Mouse (Mus musculus): Measurements from ENCODE around the gene Rpl13a.
"Not testable (repeated sequence)": the region's sequence is repeated elsewhere in the genome, so short reads cannot be mapped to it uniquely, and the experiment has no call there.

Rpl13a gene

DNA sequence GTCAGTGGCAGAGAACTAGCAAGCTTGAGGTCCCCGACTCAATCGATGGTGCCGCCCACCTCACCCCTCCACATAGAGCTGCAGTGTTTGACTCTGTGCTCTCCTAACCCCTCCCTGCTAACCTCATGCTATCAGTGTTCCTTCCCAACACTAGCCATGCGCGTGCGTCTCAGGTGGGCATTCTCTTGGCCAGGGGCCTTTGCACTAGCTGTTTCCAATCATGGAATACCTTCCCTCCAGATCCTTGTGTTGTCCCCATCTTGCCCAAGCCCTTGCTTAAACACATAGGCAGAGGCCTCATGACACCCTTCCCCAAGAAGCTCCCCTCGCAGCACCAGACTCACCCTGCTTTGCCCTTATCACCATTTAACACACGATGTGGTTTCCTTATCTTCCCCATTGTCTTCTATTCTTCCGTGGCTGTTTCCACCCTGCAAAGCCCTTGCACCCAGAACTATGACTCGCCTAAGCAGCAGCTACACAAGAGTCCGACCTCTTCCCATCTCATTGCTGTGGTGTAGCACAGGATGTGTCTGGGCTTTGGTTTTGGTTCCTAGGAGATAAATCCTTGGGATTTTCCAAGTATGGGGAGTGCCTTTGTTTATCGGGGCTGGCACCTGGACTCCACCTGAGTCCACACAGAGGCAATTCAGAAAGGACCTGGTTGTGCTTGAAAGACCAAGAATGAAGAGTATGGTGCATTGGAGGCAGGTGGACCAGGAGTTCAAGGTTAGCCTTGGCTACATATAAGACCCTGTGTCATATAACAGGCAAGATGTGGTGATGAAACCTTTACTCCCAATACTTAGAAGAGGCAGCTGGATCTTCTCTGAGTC, 8.8 kb upstream of the Rpl13a start:
- DNase-seq (ENCODE audit: extremely low read depth, insufficient read length, low spot score): no peak

DNA sequence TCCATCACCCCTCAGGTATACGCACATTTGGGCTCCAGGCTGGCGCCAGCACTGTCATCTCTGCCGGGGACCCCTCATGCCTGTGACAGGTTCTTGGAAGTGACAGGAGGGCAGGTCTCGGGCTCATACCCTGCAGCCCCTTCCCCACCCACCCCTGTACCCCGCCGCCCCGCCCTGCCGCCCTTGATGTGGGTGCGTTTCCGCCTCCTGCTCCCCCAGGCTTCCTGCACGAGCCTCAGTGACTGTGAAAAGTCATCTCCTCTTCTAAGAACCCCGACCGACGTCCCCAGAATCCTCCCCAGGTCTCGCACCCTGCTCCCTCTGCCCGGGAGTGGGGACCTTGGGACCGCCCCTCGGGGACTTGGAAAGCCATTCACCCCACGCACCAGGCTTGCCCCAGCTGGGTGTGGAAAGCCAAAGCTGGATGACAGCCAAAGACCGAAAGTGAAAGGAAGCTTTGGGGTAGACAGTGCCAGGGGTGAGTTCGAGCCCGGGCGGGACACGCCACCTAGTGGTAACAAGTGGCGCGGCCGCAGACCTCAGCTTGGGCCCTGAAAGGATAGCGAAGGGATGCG, 7.5 kb upstream of the Rpl13a start, which contains the start of the genes Gm45713 and Flt3l:
TSS of gene Gm45713 (minus strand) at position 239 of the 575 bp plus-strand sequence.
TSS of gene Flt3l (minus strand) at position 440 of the 575 bp plus-strand sequence.
- peak; percentile 86 for DNase-seq (ENCODE audit: extremely low read depth, insufficient read length, low spot score)

DNA sequence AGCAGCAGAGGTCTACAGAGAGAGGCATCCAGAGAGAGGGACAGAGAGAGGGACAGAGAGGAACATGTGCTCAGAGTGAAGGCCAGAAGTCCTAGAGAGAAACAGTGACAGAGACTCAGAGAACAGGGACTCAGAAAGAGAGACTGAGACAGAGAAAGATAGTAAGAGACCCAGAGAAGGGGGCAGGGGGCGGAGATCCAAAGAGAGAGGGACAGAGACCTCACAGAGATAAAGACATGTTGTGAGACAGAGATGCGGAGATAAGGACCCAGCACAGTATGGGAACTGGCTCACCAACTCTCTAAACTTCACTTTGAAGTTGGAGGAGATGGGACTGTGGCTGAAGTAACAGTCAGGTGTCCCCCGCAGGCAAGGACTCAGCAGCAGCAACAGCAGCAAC, 6.8 kb upstream of the Rpl13a start:
- DNase-seq (ENCODE audit: extremely low read depth, insufficient read length, low spot score): no peak

DNA sequence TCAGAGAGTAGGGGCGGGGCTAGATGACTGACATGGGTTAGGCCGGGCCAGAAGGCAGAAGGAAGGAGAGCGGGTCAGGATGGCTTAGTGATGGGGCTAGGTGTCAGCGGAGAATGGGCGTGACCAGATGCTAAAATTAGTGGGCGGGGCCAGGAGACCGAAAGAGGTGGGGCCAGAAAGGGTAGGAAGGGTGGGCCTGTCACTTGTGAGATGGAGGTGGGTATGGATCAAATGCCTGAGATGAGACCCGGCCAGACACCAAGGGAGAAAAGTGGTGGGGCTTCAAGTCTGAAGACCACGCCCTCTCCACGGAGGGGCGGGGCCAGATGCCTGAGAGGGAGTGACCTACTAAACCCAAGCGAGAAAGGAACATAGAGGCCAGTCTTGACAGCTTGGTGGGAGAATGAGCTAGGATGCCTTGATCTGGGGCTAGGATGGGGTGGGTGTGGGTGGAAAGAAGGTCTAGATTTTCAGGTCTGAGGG, 6.0 kb upstream of the Rpl13a start:
- DNase-seq (ENCODE audit: extremely low read depth, insufficient read length, low spot score): peak; percentile 61

DNA sequence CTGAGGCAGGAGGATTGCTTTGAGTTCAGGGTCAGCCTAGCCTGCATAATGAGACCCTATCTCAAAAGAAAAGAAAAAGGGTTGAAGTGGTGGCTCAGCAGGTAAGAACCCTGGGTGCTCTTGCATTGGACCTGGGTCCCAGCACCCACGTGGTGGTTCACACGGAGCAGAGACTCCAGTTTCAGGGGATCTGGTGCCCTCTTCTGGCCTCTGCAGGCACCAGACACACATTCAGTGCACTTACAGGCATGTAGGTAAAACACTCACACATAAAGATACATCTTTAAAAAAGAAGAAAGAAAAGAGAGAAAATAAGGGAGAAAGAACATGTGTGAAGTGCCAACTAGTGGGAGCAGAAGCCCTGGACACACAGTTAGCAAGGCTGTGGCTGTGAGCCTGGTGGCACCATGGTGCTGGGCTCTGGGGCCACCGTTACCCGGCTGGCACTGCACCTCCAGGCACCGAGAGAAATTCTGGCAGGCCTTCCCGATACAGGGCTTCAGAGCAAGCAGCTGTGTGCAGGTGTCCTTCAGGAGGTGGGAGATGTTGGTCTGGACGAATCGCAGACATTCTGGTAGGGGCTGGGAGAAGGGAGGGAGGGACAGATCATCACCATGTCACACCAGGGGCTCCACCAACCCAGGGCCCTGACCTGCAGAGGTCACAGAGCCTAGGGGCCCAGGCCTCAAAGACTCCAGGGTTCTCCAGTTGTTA, 5.0 kb upstream of the Rpl13a start:
- DNase-seq (ENCODE audit: extremely low read depth, insufficient read length, low spot score): no peak

DNA sequence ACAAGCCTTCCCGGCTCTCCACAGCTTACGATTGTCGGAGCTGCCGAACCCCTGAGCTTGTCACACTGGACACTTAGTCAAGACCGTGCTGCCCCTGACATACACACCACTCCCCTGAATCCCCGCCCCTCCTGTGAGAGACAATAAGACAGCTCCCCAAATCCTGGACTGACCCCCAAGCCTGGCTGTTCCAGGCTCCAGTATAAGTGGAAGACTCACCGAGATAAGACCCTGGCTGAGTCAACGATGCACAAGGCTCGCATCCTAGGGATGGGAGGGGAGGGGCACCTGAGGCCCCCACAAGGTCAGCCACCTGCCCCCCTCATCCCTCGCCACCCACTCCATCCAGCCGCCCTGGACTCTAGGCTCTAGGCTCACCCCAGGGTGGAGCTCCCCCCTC, 3.3 kb upstream of the Rpl13a start:
- no peak for DNase-seq (ENCODE audit: extremely low read depth, insufficient read length, low spot score)

DNA sequence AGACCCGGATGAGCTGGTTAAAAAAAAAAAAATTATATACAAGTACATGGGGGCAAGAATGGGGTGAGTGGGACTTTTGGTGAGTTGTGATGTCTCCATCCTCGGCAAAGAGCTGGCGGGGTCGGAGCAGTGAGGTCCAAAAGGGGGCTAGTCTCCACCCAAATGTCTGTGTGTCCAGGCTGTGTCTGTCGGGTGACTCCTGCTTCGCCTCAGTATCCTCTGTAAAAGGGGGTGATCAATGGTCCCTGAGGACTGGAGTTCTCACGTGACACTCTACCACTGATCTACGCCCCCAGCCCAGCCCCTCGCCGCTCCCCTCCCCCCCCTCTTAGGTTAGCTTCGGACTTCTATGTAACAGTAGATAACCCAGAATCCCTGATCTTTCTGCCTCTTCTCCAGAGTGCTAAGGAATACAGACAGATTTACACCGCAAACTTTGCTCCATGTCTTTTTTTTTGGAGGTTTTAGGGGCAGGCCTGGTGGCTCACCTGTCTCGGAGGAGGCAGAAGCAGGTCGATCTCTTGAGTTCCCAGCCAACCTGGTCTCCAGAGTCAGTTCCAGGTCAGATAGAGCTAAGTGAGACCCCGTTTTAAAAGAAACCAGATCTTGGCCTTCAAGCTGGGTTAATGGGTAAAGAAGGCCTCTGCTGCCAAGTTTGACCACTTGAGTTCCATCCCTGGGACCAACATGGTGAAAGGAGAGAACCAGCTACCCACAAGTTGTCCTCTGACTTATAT, 1.4 kb upstream of the Rpl13a start:
- DNase-seq (ENCODE audit: extremely low read depth, insufficient read length, low spot score): no peak

DNA sequence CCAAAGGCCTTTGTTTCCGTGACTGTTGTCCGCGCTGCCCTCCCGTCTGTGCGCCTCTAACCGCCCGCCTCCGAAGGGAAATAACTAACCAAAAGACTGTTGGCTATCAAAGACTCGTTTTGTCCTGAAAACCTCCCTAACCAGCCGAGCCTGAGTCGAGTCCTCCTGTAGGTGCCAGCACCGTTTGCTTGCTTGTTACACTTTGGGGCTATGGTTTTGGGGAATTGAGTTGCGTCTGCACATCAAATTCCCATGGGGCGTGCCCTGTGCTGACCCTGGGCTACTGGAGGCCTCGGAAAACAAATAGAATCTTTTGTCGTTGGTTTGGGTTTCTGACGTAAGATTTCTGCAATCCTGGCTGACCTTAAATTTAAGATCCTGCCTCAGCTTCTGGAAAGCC, 757 bp upstream of the Rpl13a start:
- no peak for DNase-seq (ENCODE audit: extremely low read depth, insufficient read length, low spot score)

DNA sequence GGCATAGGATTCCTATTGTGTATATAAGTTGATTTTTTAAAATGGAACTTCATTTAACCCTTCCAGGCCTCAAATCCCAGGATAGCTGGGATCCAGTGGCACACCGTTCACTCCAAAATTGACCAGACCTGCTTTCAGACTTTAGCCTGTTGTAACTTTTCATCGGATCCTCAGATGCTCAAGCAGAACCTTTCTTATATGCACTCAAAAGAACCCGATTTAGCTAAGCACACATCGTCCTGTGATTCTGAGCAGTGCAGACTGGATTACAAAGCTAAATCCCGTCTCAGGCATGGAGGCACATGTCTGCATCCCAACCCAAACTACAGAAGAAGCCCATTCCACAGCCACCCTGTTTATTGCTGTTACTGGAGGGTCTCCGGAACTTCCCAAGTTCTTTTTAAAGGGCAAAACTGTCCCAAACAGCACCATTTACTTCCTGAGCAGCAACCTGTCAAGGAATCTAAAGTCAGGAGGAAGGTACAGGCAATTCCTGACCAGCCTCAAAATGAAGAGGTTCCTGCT, 799 bp downstream of the Rpl13a start:
- DNase-seq (ENCODE audit: extremely low read depth, insufficient read length, low spot score): no peak

DNA sequence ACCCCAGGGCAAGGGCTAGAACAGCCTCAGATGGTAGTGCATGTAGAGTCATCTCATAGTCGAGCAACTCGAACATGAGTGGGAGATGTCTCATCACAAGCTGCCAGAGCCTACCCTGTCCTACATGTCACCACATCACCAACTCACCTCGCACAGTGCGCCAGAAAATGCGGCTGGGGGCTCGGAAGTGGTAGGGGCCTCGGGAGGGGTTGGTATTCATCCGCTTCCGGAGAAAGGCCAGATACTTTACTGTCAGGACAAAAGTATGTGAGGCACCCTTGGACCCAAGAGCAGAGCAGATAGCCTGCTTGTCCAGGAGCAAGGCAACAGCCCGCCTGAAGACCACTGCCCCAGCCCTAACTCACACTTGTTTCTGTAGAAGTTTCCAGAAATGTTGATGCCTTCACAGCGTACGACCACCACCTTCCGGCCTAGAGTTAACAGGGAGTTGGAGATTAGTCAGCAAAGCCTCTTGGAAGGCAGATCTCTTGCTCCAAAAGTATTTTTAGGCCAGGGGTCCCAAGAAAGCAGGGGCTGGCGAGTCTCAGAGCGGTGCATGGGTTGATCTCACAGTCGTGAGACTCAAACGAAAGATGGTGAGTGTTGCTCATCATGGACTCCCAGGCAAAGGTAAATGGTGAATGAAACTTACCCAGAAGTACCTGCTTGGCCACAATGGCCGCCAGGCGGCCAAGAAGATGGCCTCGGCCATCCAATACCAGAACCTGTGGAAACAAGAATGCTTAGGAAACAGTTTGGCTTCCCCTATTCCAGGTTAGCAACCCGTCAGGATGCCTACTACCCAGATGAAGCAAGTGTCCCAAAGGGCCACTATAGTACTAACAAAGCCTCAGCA, 1.5 kb downstream of the Rpl13a start:
- peak; percentile 51 for DNase-seq (ENCODE audit: extremely low read depth, insufficient read length, low spot score)

DNA sequence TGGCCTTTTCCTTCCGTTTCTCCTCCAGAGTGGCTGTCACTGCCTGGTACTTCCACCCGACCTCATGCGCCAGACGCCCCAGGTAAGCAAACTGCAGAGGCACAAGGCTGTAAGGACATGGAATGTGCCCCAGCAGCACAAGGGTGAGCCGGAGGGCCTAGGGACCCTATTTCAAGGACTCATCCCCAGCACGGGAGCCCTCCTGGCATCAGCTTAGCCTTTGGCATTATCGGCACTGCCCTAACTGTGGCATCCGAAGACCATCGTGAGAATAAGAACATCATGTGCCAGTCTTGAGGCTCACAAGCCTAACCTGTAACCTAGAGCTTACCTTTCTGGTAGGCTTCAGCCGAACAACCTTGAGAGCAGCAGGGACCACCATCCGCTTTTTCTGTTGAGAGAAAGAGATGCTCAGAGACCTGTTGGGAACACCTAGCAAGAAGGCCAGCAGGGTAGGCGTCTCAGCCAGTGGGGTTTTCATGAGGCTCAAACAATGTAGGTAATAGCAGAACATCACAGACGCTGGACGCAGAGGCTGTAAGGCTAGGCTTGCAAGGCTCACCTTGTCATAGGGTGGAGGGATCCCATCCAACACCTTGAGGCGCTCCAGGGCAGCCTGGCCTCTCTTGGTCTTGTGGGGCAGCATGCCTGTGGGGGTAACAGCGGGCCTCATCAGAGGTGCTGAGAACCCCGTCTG, 2.3 kb downstream of the Rpl13a start:
- no peak for DNase-seq (ENCODE audit: extremely low read depth, insufficient read length, low spot score)

DNA sequence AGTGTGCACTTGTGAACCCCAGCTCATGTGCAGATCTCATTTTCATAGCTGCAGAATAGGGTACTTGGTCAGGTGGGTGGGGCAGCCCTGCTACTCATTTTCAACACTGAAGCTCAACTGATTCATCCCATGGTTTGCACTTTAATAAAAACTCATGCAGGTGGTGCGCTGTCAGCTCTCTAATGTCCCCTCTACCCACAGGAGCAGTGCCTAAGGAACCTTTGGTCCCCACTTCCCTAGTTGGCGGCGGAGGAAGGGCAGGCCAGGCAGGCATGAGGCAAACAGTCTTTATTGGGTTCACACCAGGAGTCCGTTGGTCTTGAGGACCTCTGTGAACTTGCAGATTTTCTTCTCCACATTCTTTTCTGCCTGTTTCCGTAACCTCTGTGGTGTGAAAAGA, 2.9 kb downstream of the Rpl13a start:
- DNase-seq (ENCODE audit: extremely low read depth, insufficient read length, low spot score): not testable (repeated sequence)

DNA sequence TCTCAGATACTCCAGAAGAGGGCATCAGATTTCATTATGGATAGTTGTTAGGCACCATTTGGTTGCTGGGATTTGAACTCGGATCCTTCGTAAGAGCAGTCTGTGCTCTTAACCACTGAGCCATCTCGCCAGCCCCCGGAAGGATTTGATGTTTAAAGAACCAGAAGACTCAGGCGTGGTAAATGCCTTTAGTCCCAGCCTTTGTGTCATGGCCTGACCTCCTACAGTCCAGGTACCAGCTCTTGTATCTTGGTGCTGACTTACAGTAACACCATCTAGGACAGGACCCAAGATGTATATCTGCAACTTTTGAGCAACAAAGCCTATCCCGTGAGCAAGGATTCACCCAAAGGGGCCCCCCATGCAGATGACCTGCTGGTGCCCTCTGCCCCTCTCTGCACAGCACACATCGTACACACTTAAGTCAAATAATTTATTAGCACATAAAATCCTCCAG, 3.4 kb downstream of the Rpl13a start:
- peak; percentile 62 for DNase-seq (ENCODE audit: extremely low read depth, insufficient read length, low spot score)

DNA sequence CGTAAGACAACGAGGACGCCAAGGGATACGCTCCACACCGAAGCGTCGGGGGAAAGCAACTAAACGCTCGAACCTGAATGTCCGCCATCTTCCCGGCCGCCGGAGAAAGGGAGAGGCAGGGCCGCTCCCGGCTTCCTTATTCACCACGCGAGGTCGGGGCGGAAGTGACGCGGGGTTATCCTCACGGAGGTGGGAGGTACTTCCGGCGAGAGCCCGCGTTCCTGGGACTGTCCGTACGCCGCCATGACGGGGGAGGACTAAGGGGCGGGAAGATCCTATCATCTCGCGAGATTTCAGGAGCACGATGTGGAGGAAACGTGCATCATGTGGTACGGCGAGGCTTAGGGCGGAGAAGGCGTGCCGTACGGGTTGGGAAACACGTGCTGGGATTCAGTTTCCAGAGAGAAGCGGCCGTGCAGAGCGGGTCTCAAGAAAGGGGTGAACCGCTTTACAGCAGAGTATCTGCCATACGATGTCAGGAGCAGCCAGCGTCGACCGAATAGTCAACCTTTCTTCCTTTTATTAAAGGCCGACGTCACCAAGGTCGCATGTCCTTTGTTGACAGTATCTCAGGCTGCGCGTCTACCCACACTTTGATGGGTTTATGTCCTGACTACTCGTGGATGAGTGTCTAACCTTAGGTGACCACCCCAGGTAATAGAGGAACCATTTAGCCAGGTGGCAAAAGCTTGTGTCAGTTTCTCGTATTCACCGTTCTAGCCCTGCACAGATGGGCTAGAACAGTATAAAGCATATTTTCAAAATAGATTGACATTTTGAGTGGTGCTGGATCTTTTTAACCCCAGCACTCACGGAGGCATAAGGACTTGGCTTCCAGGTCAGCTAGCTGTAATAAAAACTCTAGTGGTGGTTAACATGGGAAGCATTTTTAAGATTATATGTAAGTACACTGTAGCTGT, 4.1 kb downstream of the Rpl13a start, which contains the start of gene Rps11:
TSS of gene Rps11 (minus strand) at position 216 of the 920 bp plus-strand sequence.
- DNase-seq (ENCODE audit: extremely low read depth, insufficient read length, low spot score): peak; percentile 98

DNA sequence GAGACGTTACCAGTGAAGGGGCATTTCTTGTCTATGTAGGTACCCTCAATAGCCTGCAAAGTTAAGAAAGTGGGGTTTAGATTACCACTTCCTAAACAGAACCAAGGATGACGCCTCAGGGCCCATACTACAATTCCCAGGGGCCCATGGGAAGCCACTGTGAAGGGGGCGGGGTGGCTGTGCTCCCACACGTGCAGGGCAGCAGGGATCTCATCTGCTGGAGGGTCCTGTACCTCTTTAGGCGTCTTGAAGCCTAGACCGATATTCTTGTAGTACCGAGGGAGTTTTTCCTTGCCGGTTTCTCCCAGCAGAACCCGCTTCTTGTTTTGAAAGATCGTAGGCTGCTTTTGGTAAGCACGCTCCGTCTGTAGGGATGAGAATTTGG, 5.4 kb downstream of the Rpl13a start:
- peak; percentile 48 for DNase-seq (ENCODE audit: extremely low read depth, insufficient read length, low spot score)

DNA sequence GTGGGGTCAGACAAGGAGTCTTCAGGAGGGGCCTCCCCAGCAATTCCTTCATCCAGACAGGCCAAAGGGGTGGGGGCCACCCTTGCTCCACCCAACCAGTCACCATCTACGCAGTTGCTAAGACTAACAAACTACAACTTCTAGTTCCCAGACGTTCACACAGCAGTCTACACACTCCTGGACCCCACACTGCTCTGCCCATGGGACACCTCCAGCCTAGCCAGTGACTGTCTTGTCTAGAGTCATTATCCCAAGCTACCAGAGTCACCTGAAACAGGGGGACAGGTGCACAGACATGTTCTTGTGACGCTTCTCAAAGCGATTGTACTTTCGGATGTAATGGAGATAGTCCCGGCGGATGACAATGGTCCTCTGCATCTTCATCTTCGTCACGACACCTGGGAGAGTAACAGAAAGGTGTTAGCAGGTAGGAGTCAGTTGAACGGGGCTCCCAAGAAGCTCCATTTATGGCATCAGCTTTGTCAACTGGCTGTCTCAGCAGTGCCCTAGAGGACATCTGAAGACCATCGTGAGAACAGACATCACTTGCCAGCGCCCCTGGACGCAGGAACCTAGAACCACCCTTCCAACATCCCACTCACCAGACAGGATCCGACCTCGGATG, 5.9 kb downstream of the Rpl13a start:
- DNase-seq (ENCODE audit: extremely low read depth, insufficient read length, low spot score): no peak

DNA sequence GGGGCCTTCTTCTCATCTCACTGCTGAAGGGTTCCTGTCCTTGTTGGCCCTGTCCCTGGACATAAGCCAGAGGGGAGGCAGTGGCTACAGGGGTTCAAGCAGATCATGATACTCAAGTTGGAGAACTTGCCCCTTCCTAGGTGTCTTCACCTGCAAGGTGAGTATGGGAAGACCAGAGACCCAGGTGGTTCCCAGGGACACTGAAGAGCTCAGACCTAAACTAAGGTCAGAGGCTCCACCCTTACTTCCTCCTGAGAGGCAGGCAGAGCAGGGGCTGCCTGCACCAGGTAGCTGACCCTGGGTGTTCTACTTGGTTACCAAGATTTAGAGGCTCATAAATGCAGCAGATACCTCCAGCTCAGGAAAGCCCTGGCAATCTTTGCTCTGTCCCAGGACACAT, 6.6 kb downstream of the Rpl13a start:
- DNase-seq (ENCODE audit: extremely low read depth, insufficient read length, low spot score): no peak

Data from 3134 (cell line).